15 mouse cellular contexts compared by ENCODE assay signal in genomic region chr6:29637397-29638373, GRCm38 (mm10).
"Had no signal": no experiment of that assay in that cellular context is flagged by ENCODE, and none has a peak within 500 bp of the region (broad histone marks: within the 10 kb centered on the region; RNA-seq: fewer than 3 reads in every experiment).

No protein-coding gene starts in this region.

- ATAC-seq: liver, embryonic 12.5 days had no signal

- H3K9ac ChIP-seq: kidney, embryonic 15.5 days; limb, embryonic 15.5 days; liver, embryonic 12.5 days; neural tube, embryonic 12.5 days; stomach, embryonic 15.5 days had no signal

- H3K36me3 ChIP-seq: kidney, embryonic 15.5 days; limb, embryonic 15.5 days; liver, embryonic 12.5 days; neural tube, embryonic 12.5 days; stomach, embryonic 15.5 days had no signal

- H3K9me3 ChIP-seq: kidney, embryonic 15.5 days; limb, embryonic 15.5 days; liver, embryonic 12.5 days; neural tube, embryonic 12.5 days; stomach, embryonic 15.5 days had no signal

- H3K27me3 ChIP-seq: kidney, embryonic 15.5 days; stomach, embryonic 15.5 days had no signal

- DNase-seq: kidney, adult 2 months; kidney, postnatal 14 days; lung, adult 18-20 months; midbrain, embryonic 14.5 days; retina, postnatal 1 day; right cerebral cortex, postnatal 4 days; spleen, adult 18-20 months; thymus, postnatal 4 days had no signal

- H3K4me3 ChIP-seq: kidney, embryonic 15.5 days; left cerebral cortex, adult 2 months; limb, embryonic 15.5 days; liver, embryonic 12.5 days; myocyte; neural tube, embryonic 12.5 days; stomach, embryonic 15.5 days had no signal

- H3K4me2 ChIP-seq: kidney, embryonic 15.5 days; limb, embryonic 15.5 days; liver, embryonic 12.5 days; neural tube, embryonic 12.5 days; stomach, embryonic 15.5 days had no signal

- H3K4me1 ChIP-seq: liver, embryonic 12.5 days; stomach, embryonic 15.5 days had no signal

- H3K27ac ChIP-seq: kidney, embryonic 15.5 days; left cerebral cortex, adult 2 months; limb, embryonic 15.5 days; liver, embryonic 12.5 days; neural tube, embryonic 12.5 days; stomach, embryonic 15.5 days had no signal
